Mouse (Mus musculus) liver, postnatal 0 days (tissue): ENCODE measurements around the gene Krt80.

Experiments
- CTCF ChIP-seq: sonication (generic); IDR thresholded peaks from 2 replicates; pipeline ENCODE4 v1.5.1; 2016; ENCODE audit warnings: antibody characterized with exemption, low read depth
- EP300 ChIP-seq: IDR thresholded peaks from 2 replicates; pipeline ENCODE4 v1.6.1; 2016; ENCODE audit warnings: antibody characterized with exemption, low read depth, mild to moderate bottlenecking

DNA sequence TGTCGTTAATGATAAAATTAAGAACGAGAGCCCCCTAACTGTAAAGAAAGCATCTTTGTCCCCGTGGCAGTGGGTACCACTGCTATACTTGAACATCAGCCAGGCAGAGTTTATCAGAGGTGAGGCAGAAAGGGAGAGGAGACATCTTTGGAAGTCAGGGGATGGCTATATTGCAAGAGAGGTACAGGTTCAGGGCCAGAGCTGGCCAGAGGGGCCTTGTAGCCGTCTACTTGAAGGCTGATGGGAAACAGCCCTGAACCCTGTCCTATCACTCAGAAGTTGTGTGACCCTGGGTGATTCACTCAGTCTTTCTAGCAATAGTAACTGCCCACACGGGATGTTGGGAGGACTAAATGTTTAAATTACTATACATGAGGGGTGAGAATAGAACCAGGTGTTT is 48.8 kb downstream of the Krt80 start:
- TF ChIP-seq CTCF (no peak), EP300 (no peak)
